Mouse (Mus musculus) thymus, adult 2 months (tissue): ENCODE data around the gene Dennd1b. TPM values are rescaled to one million over a fixed set of nuclear protein-coding genes. Genes with fewer than 3 reads are reported as not detected.

Source experiments
- DNase-seq: peaks from one replicate; pipeline ENCODE4 v3.0.0; 2021
- H3K27ac ChIP-seq: fragments of 200-500 bp; 2 replicates; pipeline ENCODE4 v1.5.1; 2012; ENCODE audit warnings: low read length, control low read depth; ENCODE audit not compliant: control insufficient read depth, insufficient read depth
- H3K27me3 ChIP-seq: fragments of 200-500 bp; 2 replicates; pipeline ENCODE4 v1.6.1; 2012; ENCODE audit warnings: mild to moderate bottlenecking, low read length, moderate library complexity, mixed read lengths; ENCODE audit not compliant: control insufficient read depth, insufficient read depth
- H3K36me3 ChIP-seq: fragments of 200-500 bp; 2 replicates; pipeline ENCODE4 v1.6.1; 2012; ENCODE audit warnings: mild to moderate bottlenecking, low read length, moderate library complexity; ENCODE audit not compliant: control insufficient read depth, insufficient read depth
- H3K4me1 ChIP-seq: fragments of 200-500 bp; replicated peaks from 2 replicates; pipeline ENCODE4 v1.6.1; 2012; ENCODE audit warnings: low read length; ENCODE audit not compliant: control insufficient read depth, insufficient read depth
- H3K4me3 ChIP-seq: fragments of 200-500 bp; 2 replicates; pipeline ENCODE4 v1.5.1; 2012; ENCODE audit warnings: mild to moderate bottlenecking, low read length, control low read depth, moderate library complexity; ENCODE audit not compliant: control insufficient read depth, insufficient read depth
- CTCF ChIP-seq: fragments of 200-500 bp; IDR thresholded peaks from 2 replicates; pipeline ENCODE4 v1.5.1; 2012; ENCODE audit warnings: mild to moderate bottlenecking, control low read depth, low read length, moderate library complexity, borderline replicate concordance; ENCODE audit not compliant: control insufficient read depth, poor library complexity, insufficient read depth; ENCODE audit errors: extremely low read depth
- POLR2A ChIP-seq: fragments of 200-500 bp; IDR thresholded peaks from 2 replicates; pipeline ENCODE4 v1.6.1; 2012; ENCODE audit warnings: mild to moderate bottlenecking, low read length, control low read depth, moderate library complexity; ENCODE audit not compliant: control insufficient read depth, poor library complexity, insufficient read depth; ENCODE audit errors: extremely low read depth
- WGBS: fragments of 180-500 bp; shearing (Covaris S2); methylation state at CpG from one replicate; pipeline ENCODE4 v1.1.7; 2018; 5-methylcytosine and 5-hydroxymethylcytosine counted together
- polyA plus RNA-seq: library from polyadenylated mRNA; depleted of rRNA; stranded (reverse); fragments of >200 nt; gene quantifications from 2 replicates; pipeline ENCODE4 v1.2.3, GENCODE M21; 2012

Gene Dennd1b
- polyA plus RNA-seq, 1 experiment: 20.7 TPM

GRCm38 (mm10) chr1:138967450-138967849, 4.2 kb downstream of the Dennd1b start:
- H3K4me1 ChIP-seq: peaks cover 6% of the 10 kb centered on the region
- 35% methylated on average over 7 of the region's 7 CpGs for WGBS
- no peaks in the 10 kb centered on the region for H3K27me3 ChIP-seq
- TF ChIP-seq CTCF: no peak
- TF ChIP-seq POLR2A: no peak
- no peaks in the 10 kb centered on the region for H3K36me3 ChIP-seq
- H3K4me3 ChIP-seq: no peak overlapping the region
- DNase-seq: no peak
- no peak overlapping the region for H3K27ac ChIP-seq

- DNase-seq: no peak
- Histone ChIP-seq H3K27me3 (no peaks in the 10 kb centered on the region), H3K4me3 (no peak overlapping the region), H3K36me3 (no peaks in the 10 kb centered on the region), H3K27ac (no peak overlapping the region), H3K4me1 (peaks cover 15% of the 10 kb centered on the region)
- WGBS: 92% methylated on average over 4 of the region's 4 CpGs
- TF ChIP-seq POLR2A (no peak), CTCF (no peak)
These were observed 6.8 kb downstream of the Dennd1b start for GRCm38 (mm10) chr1:138970053-138970452.

GRCm38 (mm10) chr1:138973541-138974224, 10.4 kb downstream of the Dennd1b start:
- Histone ChIP-seq H3K27ac (no peak overlapping the region), H3K4me3 (no peak overlapping the region), H3K36me3 (no peaks in the 10 kb centered on the region), H3K27me3 (no peaks in the 10 kb centered on the region), H3K4me1 (peaks cover 16% of the 10 kb centered on the region)
- peak; percentile 18 for DNase-seq
- TF ChIP-seq POLR2A (no peak), CTCF (no peak)
- WGBS: 26% methylated on average over 6 of the region's 6 CpGs

- DNase-seq: no peak
- WGBS: 93% methylated on average over 8 of the region's 8 CpGs
- no peaks in the 10 kb centered on the region for H3K36me3 ChIP-seq
- H3K4me1 ChIP-seq: peaks cover 16% of the 10 kb centered on the region
- no peak for TF ChIP-seq CTCF
- no peak for TF ChIP-seq POLR2A
- no peaks in the 10 kb centered on the region for H3K27me3 ChIP-seq
- H3K4me3 ChIP-seq: no peak overlapping the region
- H3K27ac ChIP-seq: no peak overlapping the region
These were observed 11.6 kb downstream of the Dennd1b start for GRCm38 (mm10) chr1:138974836-138975235.

- no peak overlapping the region for H3K4me3 ChIP-seq
- H3K27me3 ChIP-seq: no peaks in the 10 kb centered on the region
- TF ChIP-seq CTCF: no peak
- no peak for TF ChIP-seq POLR2A
- peaks cover 18% of the 10 kb centered on the region for H3K4me1 ChIP-seq
- no peaks in the 10 kb centered on the region for H3K36me3 ChIP-seq
- DNase-seq: no peak
- no peak overlapping the region for H3K27ac ChIP-seq
- 0% methylated on average over 1 of the region's 1 CpGs for WGBS
These were observed 12.7 kb downstream of the Dennd1b start for GRCm38 (mm10) chr1:138975945-138976344.

- WGBS: 89% methylated on average over 7 of the region's 7 CpGs
- Histone ChIP-seq H3K27ac (no peak overlapping the region), H3K27me3 (no peaks in the 10 kb centered on the region), H3K36me3 (no peaks in the 10 kb centered on the region), H3K4me3 (no peak overlapping the region), H3K4me1 (0 out of 2 replicates have a peak, but pooled peaks cover 2% of the 10 kb centered on the region)
- TF ChIP-seq CTCF: no peak
- no peak for TF ChIP-seq POLR2A
- DNase-seq: no peak
These were observed 19.0 kb downstream of the Dennd1b start for GRCm38 (mm10) chr1:138982203-138982602.

GRCm38 (mm10) chr1:138982611-138983010, 19.4 kb downstream of the Dennd1b start:
- TF ChIP-seq CTCF (no peak), POLR2A (no peak)
- H3K36me3 ChIP-seq: no peaks in the 10 kb centered on the region
- DNase-seq: no peak
- 91% methylated on average over 5 of the region's 5 CpGs for WGBS
- 0 out of 2 replicates have a peak, but pooled peaks cover 2% of the 10 kb centered on the region for H3K4me1 ChIP-seq
- no peak overlapping the region for H3K27ac ChIP-seq
- no peak overlapping the region for H3K4me3 ChIP-seq
- H3K27me3 ChIP-seq: no peaks in the 10 kb centered on the region
